Mouse (Mus musculus) mature B cell (primary cell): Measurements from ENCODE around the gene Ado.

Experiments
- in situ Hi-C: fragments of 300-500 bp; cut with MboI; formaldehyde crosslinking; loops from 2 replicates; pipeline ENCODE4 v1.14.3; 2019

Ado gene

GRCm38 (mm10) chr10:67536621-67537141, 12.1 kb downstream of the Ado start:
- in situ Hi-C loops: loop anchor here (10.0 kb wide), 2 partner anchors 188 to 228 kb away; no protein-coding TSS in a partner anchor

- in situ Hi-C loops: loop anchor here (10.0 kb wide), 2 partner anchors 189 to 229 kb away; no protein-coding TSS in a partner anchor
Observed at GRCm38 (mm10) chr10:67535972-67536371, 12.8 kb downstream of the Ado start.

- in situ Hi-C loops: loop anchor here (10.0 kb wide), 2 partner anchors 190 to 230 kb away; no protein-coding TSS in a partner anchor
Observed at GRCm38 (mm10) chr10:67535256-67535655, 13.5 kb downstream of the Ado start, which contains the start of gene Egr2. TSS of gene Egr2 (plus strand) at chr10:67535475.

- in situ Hi-C loops: loop anchor here (10.0 kb wide), 2 partner anchors 195 to 235 kb away; no protein-coding TSS in a partner anchor
Observed at GRCm38 (mm10) chr10:67529769-67530168, 19.0 kb downstream of the Ado start.

GRCm38 (mm10) chr10:67526435-67526834, 22.3 kb downstream of the Ado start:
- in situ Hi-C loops: no loop called here

GRCm38 (mm10) chr10:67524694-67525093, 24.1 kb downstream of the Ado start:
- in situ Hi-C loops: no loop called here

GRCm38 (mm10) chr10:67524130-67524529, 24.6 kb downstream of the Ado start:
- in situ Hi-C loops: no loop called here

GRCm38 (mm10) chr10:67518733-67519132, 30.0 kb downstream of the Ado start:
- in situ Hi-C loops: no loop called here

GRCm38 (mm10) chr10:67512871-67513270, 35.9 kb downstream of the Ado start:
- in situ Hi-C loops: no loop called here

GRCm38 (mm10) chr10:67512211-67512610, 36.5 kb downstream of the Ado start:
- in situ Hi-C loops: no loop called here

GRCm38 (mm10) chr10:67505248-67505647, 43.5 kb downstream of the Ado start:
- in situ Hi-C loops: no loop called here

GRCm38 (mm10) chr10:67504046-67504445, 44.7 kb downstream of the Ado start:
- in situ Hi-C loops: no loop called here

GRCm38 (mm10) chr10:67503320-67503995, 45.3 kb downstream of the Ado start:
- in situ Hi-C loops: no loop called here

GRCm38 (mm10) chr10:67497951-67498350, 50.8 kb downstream of the Ado start:
- in situ Hi-C loops: no loop called here

- in situ Hi-C loops: no loop called here
Observed at GRCm38 (mm10) chr10:67497144-67497892, 51.4 kb downstream of the Ado start.
